Mouse (Mus musculus) MEL (cell line): Measurements from ENCODE around the gene Klhl21. TPM values are rescaled to one million over a fixed set of nuclear protein-coding genes. Genes with fewer than 3 reads are reported as not detected.

ENCODE experiments used
- DNase-seq: peaks from one replicate; pipeline ENCODE4 v3.0.0; 2011; ENCODE audit warnings: low read depth, low spot score
- H3K27ac ChIP-seq: 2 replicates; pipeline ENCODE4 v1.5.1; 2012; ENCODE audit warnings: low read depth, mild to moderate bottlenecking, control low read depth, low read length, moderate library complexity; ENCODE audit not compliant: control insufficient read depth
- H3K27me3 ChIP-seq, 2 experiments: fragments of 150-350 bp in 1 of 2; sonication (generic) in 1 of 2; 2 replicates each; pipeline ENCODE4 v1.6.1; 2012; ENCODE audit warnings: low read length in 2 of 2, mild to moderate bottlenecking in 2 of 2, improper control_type of control experiment in 1 of 2, moderate library complexity in 1 of 2; ENCODE audit not compliant: insufficient read depth in 2 of 2, control insufficient read depth in 1 of 2
- H3K36me3 ChIP-seq, 2 experiments: 2 replicates each; pipeline ENCODE4 v1.6.1; 2012 to 2014; ENCODE audit warnings: low read length in 2 of 2, improper control_type of control experiment in 1 of 2, inconsistent platforms in 1 of 2, mild to moderate bottlenecking in 1 of 2; ENCODE audit not compliant: insufficient read depth in 2 of 2, control insufficient read depth in 1 of 2
- H3K4me1 ChIP-seq, 2 experiments: fragments of 150-350 bp in 1 of 2; sonication (generic) in 1 of 2; 2 replicates each; pipeline ENCODE4 v1.6.1; 2012; ENCODE audit warnings: low read length in 2 of 2, improper control_type of control experiment in 1 of 2, mild to moderate bottlenecking in 1 of 2; ENCODE audit not compliant: insufficient read depth in 2 of 2, control insufficient read depth in 1 of 2
- H3K4me3 ChIP-seq, 2 experiments: fragments of 150-350 bp in 1 of 2; sonication (generic) in 1 of 2; 2 replicates each; pipeline ENCODE4 v1.5.1; 2012; ENCODE audit warnings: low read depth in 2 of 2, low read length in 2 of 2, mild to moderate bottlenecking in 2 of 2, moderate library complexity in 2 of 2, control low read depth in 1 of 2, improper control_type of control experiment in 1 of 2; ENCODE audit not compliant: control insufficient read depth in 1 of 2, insufficient read depth in 1 of 2
- H3K79me2 ChIP-seq: 2 replicates; pipeline ENCODE4 v1.6.1; 2012; ENCODE audit warnings: mild to moderate bottlenecking, low read length, moderate library complexity; ENCODE audit not compliant: control insufficient read depth, poor library complexity, insufficient read depth
- H3K9ac ChIP-seq: 2 replicates; pipeline ENCODE4 v1.6.1; 2012; ENCODE audit warnings: low read depth, mild to moderate bottlenecking, control low read depth, low read length, moderate library complexity; ENCODE audit not compliant: control insufficient read depth, poor library complexity, severe bottlenecking
- H3K9me3 ChIP-seq: fragments of 150-350 bp; sonication (generic); replicated peaks from 2 replicates; pipeline ENCODE4 v1.6.1; 2012; ENCODE audit warnings: mild to moderate bottlenecking, low read length, improper control_type of control experiment, moderate library complexity; ENCODE audit not compliant: insufficient read depth
- CHD2 ChIP-seq: IDR thresholded peaks from 2 replicates; pipeline ENCODE4 v1.6.1; 2011; ENCODE audit warnings: low read length, improper control_type of control experiment
- ETS1 ChIP-seq: IDR thresholded peaks from 2 replicates; pipeline ENCODE4 v1.6.1; 2012; ENCODE audit warnings: low read depth, mild to moderate bottlenecking, inconsistent platforms, low read length, improper control_type of control experiment, moderate library complexity
- GATA1 ChIP-seq: IDR thresholded peaks from 2 replicates; pipeline ENCODE4 v1.6.1; 2011; ENCODE audit warnings: low read depth, low read length, improper control_type of control experiment
- KAT2A ChIP-seq: conservative IDR thresholded peaks from 2 replicates; pipeline ENCODE4 v1.6.1; 2012; ENCODE audit warnings: low read depth, low read length, improper control_type of control experiment, inconsistent platforms
- MAFK ChIP-seq: IDR thresholded peaks from 2 replicates; pipeline ENCODE4 v1.6.1; 2011; ENCODE audit warnings: low read depth, mild to moderate bottlenecking, low read length, improper control_type of control experiment, borderline replicate concordance
- MAZ ChIP-seq: IDR thresholded peaks from 2 replicates; pipeline ENCODE4 v1.6.1; 2012; ENCODE audit warnings: low read depth, mild to moderate bottlenecking, inconsistent platforms, low read length, improper control_type of control experiment
- MYC ChIP-seq: IDR thresholded peaks from 2 replicates; pipeline ENCODE4 v1.6.1; 2011; ENCODE audit warnings: low read depth, mild to moderate bottlenecking, low read length, improper control_type of control experiment, moderate library complexity
- POLR2A ChIP-seq, 2 experiments: IDR thresholded peaks; 2 replicates each; pipeline ENCODE4 v1.6.1; 2011 to 2012; ENCODE audit warnings: low read length in 2 of 2, mild to moderate bottlenecking in 2 of 2, control low read depth in 1 of 2, improper control_type of control experiment in 1 of 2, low read depth in 1 of 2, moderate library complexity in 1 of 2; ENCODE audit not compliant: control insufficient read depth in 1 of 2, insufficient read depth in 1 of 2, poor library complexity in 1 of 2
- POLR2AphosphoS5 ChIP-seq: IDR thresholded peaks from 2 replicates; pipeline ENCODE4 v1.6.1; 2012; ENCODE audit warnings: low read depth, borderline replicate concordance, mild to moderate bottlenecking, inconsistent platforms, low read length, moderate library complexity, mixed read lengths
- RCOR1 ChIP-seq: IDR thresholded peaks from 2 replicates; pipeline ENCODE4 v1.6.1; 2012; ENCODE audit warnings: low read depth, mild to moderate bottlenecking, inconsistent platforms, low read length, improper control_type of control experiment
- TBP ChIP-seq: IDR thresholded peaks from 2 replicates; pipeline ENCODE4 v1.8.0; 2011; ENCODE audit warnings: low read depth, low read length, improper control_type of control experiment
- UBTF ChIP-seq: IDR thresholded peaks from 2 replicates; pipeline ENCODE4 v1.6.1; 2012; ENCODE audit warnings: low read depth, mild to moderate bottlenecking, inconsistent platforms, low read length, improper control_type of control experiment, moderate library complexity, borderline replicate concordance; ENCODE audit not compliant: insufficient read depth
- USF1 ChIP-seq: IDR thresholded peaks from 2 replicates; pipeline ENCODE4 v1.6.1; 2014; ENCODE audit warnings: low read depth, mild to moderate bottlenecking, inconsistent platforms, low read length, improper control_type of control experiment, moderate library complexity
- ZKSCAN1 ChIP-seq: IDR thresholded peaks from 2 replicates; pipeline ENCODE4 v1.6.1; 2012; ENCODE audit warnings: low read depth, mild to moderate bottlenecking, inconsistent platforms, low read length, improper control_type of control experiment, moderate library complexity
- ZMIZ1 ChIP-seq: IDR thresholded peaks from 2 replicates; pipeline ENCODE4 v1.6.1; 2012; ENCODE audit warnings: low read depth, mild to moderate bottlenecking, inconsistent platforms, low read length, improper control_type of control experiment, moderate library complexity
- polyA plus RNA-seq, 2 experiments: library from polyadenylated mRNA; stranded (reverse) in 1 of 2; unstranded in 1 of 2; fragments of >175 nt in 1 of 2; fragments of >200 nt in 1 of 2; gene quantifications; 2 replicates each; pipeline versions ENCODE4 v1.2.1 to v1.2.4; 2012; ENCODE audit warnings: low replicate concordance in 2 of 2, low read depth in 1 of 2; ENCODE audit not compliant: insufficient read length in 2 of 2, insufficient read depth in 1 of 2, missing spikeins in 1 of 2
- total RNA-seq: library from RNA; depleted of rRNA; stranded (reverse); fragments of 300-350 nt; gene quantifications from 2 replicates; pipeline ENCODE4 v1.2.3, GENCODE M21; 2012

Klhl21 gene
- total and polyA plus RNA-seq, 3 experiments: 18.0 to 22.5 TPM; not detected in 1

- Histone ChIP-seq H3K4me3 (no peak overlapping the region), H3K27me3 (no peaks in the 10 kb centered on the region), H3K27ac (no peak overlapping the region), H3K36me3 (peaks cover 0 to 3% of the 10 kb centered on the region in 2 experiments; a peak in 2 of 4 replicates), H3K4me1 (peaks cover 0 to 5% of the 10 kb centered on the region in 2 experiments; a peak in 3 of 4 replicates), H3K79me2 (peaks cover 7% of the 10 kb centered on the region; the same call in 1 of the 2 replicates), H3K9me3 (no peaks in the 10 kb centered on the region), H3K9ac (no peak overlapping the region)
- TF ChIP-seq POLR2A (IDR thresholded peaks at IDR 0.05; ENCODE audit: control insufficient read depth in 1 of 2, insufficient read depth in 1 of 2, low read depth in 1 of 2, low read length in 2 of 2, poor library complexity in 1 of 2) (no peak), TBP (no peak)
- DNase-seq: no peak
Observed at GRCm38 (mm10) chr4:151985886-151986285, 22.7 kb upstream of the Klhl21 start.

- Histone ChIP-seq H3K27me3 (no peaks in the 10 kb centered on the region), H3K27ac (no peak overlapping the region), H3K4me3 (no peak overlapping the region), H3K9ac (no peak overlapping the region), H3K9me3 (no peaks in the 10 kb centered on the region), H3K79me2 (peaks cover 7% of the 10 kb centered on the region; the same call in 1 of the 2 replicates), H3K36me3 (peaks cover 0 to 3% of the 10 kb centered on the region in 2 experiments; a peak in 1 of 4 replicates), H3K4me1 (peaks cover 0 to 5% of the 10 kb centered on the region in 2 experiments; a peak in 3 of 4 replicates)
- TF ChIP-seq ETS1 (no peak), MAFK (no peak), KAT2A (no peak), MAZ (no peak), RCOR1 (no peak), USF1 (no peak), GATA1 (no peak), ZKSCAN1 (no peak), POLR2AphosphoS5 (no peak), CHD2 (no peak), POLR2A (IDR thresholded peaks at IDR 0.05; ENCODE audit: control insufficient read depth in 1 of 2, insufficient read depth in 1 of 2, low read depth in 1 of 2, low read length in 2 of 2, poor library complexity in 1 of 2) (no peak)
- no peak for DNase-seq
Observed at GRCm38 (mm10) chr4:151986650-151987049, 22.0 kb upstream of the Klhl21 start.

- Histone ChIP-seq H3K9ac (peak overlapping the region; percentile 81), H3K27ac (no peak overlapping the region), H3K4me3 (peak overlapping the region; percentile 76 to 89), H3K4me1 (peaks cover 0 to 5% of the 10 kb centered on the region in 2 experiments; a peak in 3 of 4 replicates), H3K36me3 (peaks cover 0 to 3% of the 10 kb centered on the region in 2 experiments; a peak in 1 of 4 replicates), H3K27me3 (no peaks in the 10 kb centered on the region), H3K9me3 (no peaks in the 10 kb centered on the region), H3K79me2 (peaks cover 7% of the 10 kb centered on the region; the same call in 1 of the 2 replicates)
- DNase-seq: no peak
- TF ChIP-seq MYC: no peak
- TF ChIP-seq ZMIZ1: no peak
- TF ChIP-seq UBTF: 0 out of 2 replicates have a peak, but pooled peaks have one; percentile 62
Observed at GRCm38 (mm10) chr4:151988014-151988341, 20.6 kb upstream of the Klhl21 start.
